Mouse (Mus musculus) forebrain, embryonic 10.5 days (tissue): ENCODE data around the gene Olfr1012. TPM values are rescaled to one million over a fixed set of nuclear protein-coding genes. Genes with fewer than 3 reads are reported as not detected.
"Not testable (repeated sequence)": the region's sequence is repeated elsewhere in the genome, so short reads cannot be mapped to it uniquely, and the experiment has no call there.

Experiments used
- DNase-seq: peaks from one replicate; pipeline ENCODE4 v3.0.0-alpha.2; 2017; ENCODE audit warnings: low spot score; ENCODE audit errors: extremely low spot score
- H3K27ac ChIP-seq: fragments of 300-500 bp; sonication (generic); 2 replicates; pipeline ENCODE4 v1.5.1; 2016; ENCODE audit warnings: mild to moderate bottlenecking
- H3K27me3 ChIP-seq: fragments of 300-500 bp; sonication (generic); 2 replicates; pipeline ENCODE4 v1.6.1; 2016; ENCODE audit warnings: mild to moderate bottlenecking; ENCODE audit not compliant: poor library complexity, severe bottlenecking
- H3K36me3 ChIP-seq: fragments of 300-500 bp; sonication (generic); replicated peaks from 2 replicates; pipeline ENCODE4 v1.6.1; 2016; ENCODE audit warnings: mild to moderate bottlenecking, moderate library complexity
- H3K4me1 ChIP-seq: fragments of 300-500 bp; sonication (generic); 2 replicates; pipeline ENCODE4 v1.6.1; 2016
- H3K4me3 ChIP-seq: fragments of 300-500 bp; sonication (generic); 2 replicates; pipeline ENCODE4 v1.5.1; 2016; ENCODE audit warnings: mild to moderate bottlenecking, moderate library complexity
- H3K9me3 ChIP-seq: fragments of 300-500 bp; sonication (generic); 2 replicates; pipeline ENCODE4 v1.6.1; 2016; ENCODE audit warnings: mild to moderate bottlenecking, moderate library complexity
- WGBS: fragments of 180-500 bp; shearing (Covaris S2); methylation state at CpG from one replicate; pipeline ENCODE4 v1.1.7; 2016; 5-methylcytosine and 5-hydroxymethylcytosine counted together
- polyA plus RNA-seq: library from polyadenylated mRNA; unstranded; fragments of >200 nt; fragmentation: Nextera tagmentation; extraction: Ambion mirVana; gene quantifications from 2 replicates; pipeline ENCODE4 v1.2.1, GENCODE M21; 2016

Olfr1012 gene
- polyA plus RNA-seq = not detected in 2 replicates

DNA sequence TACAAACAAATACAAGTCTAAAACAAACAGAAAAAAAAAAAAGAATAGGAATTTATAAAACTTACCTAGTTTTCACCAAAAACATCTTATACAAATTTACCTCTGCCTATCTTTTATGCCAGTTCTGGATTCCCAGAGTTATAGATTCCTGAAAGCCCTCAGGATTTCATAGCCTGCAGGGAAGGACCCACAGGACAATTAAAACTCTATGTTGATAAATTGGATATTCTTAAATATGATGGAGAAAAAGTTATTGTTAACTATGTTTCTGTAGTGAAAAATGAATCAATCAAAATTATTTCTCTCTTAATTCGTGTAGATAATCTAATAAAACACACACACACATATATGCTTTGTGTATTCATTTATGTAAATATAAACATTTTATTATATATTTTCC lies at the start of gene Olfr1012:
Olfr1012 (minus strand) TSS at position 101 of the 400 bp plus-strand sequence.
- Histone ChIP-seq H3K27me3 (no peaks in the 10 kb centered on the region), H3K4me1 (no peaks in the 10 kb centered on the region)
- 82% methylated on average over 1 of the region's 1 CpGs for WGBS

DNA sequence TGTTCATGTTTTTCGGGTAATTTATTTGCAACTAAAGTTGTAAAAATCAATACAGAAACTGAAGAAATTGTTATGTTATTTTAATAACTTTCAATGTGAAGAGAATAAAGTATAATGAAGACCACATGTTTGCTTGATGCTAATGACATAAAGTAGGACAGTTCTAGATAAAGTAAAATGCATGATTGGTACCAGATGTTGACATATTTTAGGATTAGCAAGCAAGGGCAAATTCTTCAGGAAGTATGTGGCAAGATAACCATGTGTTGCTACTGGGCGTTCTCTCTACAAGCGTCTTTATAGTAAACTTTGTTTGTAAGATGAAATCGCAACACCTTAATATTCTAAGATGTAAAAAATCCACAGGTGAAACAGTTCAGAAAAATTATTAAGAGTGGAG lies 41.9 kb upstream of the Olfr1012 start:
- H3K4me1 ChIP-seq = no peaks in the 10 kb centered on the region
- no peaks in the 10 kb centered on the region for H3K36me3 ChIP-seq
- H3K27ac ChIP-seq = no peak overlapping the region
- no peak for DNase-seq
- H3K9me3 ChIP-seq = no peaks in the 10 kb centered on the region
- WGBS = 79% methylated on average over 4 of the region's 4 CpGs
- no peak overlapping the region for H3K4me3 ChIP-seq
- H3K27me3 ChIP-seq = no peaks in the 10 kb centered on the region

More for the DNA sequence above, at the start of gene Olfr1012:
- Histone ChIP-seq H3K36me3 (no peaks in the 10 kb centered on the region), H3K9me3 (no peaks in the 10 kb centered on the region), H3K27ac (no peak within 1 kb of the TSS), H3K4me3 (no peak within 1 kb of the TSS)
- no peak for DNase-seq

DNA sequence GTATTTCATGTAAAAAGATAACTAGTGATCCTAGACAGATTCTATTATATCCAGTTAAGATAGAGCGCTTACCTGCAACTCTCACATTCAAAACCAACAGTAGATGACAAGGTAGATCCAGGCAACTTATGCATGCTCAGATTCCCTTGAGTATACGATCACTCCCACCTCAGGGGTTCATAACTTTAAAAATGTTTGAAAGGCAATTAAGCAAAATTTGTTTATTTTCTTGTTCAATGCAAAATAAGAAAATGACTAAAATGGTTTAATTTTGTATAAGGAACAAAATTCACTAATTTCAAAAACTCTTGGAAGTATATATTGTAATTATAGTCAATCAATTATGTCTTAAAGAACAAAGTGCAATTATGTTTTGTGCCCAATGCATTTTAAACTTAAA lies 39.9 kb upstream of the Olfr1012 start, which contains the start of gene Olfr1016:
Olfr1016 (minus strand) TSS at position 101 of the 400 bp plus-strand sequence.
- DNase-seq = no peak
- no peaks in the 10 kb centered on the region for H3K27me3 ChIP-seq
- H3K27ac ChIP-seq = no peak within 1 kb of the TSS
- H3K4me1 ChIP-seq = no peaks in the 10 kb centered on the region
- no peaks in the 10 kb centered on the region for H3K9me3 ChIP-seq
- no peaks in the 10 kb centered on the region for H3K36me3 ChIP-seq
- no peak within 1 kb of the TSS for H3K4me3 ChIP-seq
- WGBS = 93% methylated on average over 2 of the region's 2 CpGs

DNA sequence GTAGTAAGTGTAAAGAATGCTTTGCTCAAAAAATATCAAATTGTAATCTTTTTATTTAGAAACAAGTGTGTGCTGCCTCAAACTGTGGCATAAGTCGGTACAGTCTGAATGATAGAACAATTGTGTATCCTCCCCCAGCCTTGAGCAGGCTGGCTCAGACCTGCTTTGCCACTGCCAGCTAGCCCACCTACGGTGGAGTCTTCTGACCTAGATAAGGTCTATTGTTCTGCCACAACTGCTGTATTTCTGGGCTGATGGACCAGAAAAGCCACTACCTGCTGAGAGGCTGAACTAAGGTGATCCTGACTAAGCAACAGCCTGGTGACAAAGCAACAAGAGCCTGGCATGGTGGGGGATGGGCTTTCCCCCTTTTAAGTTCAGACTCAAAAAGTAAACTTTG lies 29.8 kb upstream of the Olfr1012 start:
- WGBS = 24% methylated on average over 2 of the region's 2 CpGs
- H3K9me3 ChIP-seq = no peaks in the 10 kb centered on the region
- no peak overlapping the region for H3K4me3 ChIP-seq
- no peaks in the 10 kb centered on the region for H3K36me3 ChIP-seq
- peaks cover 5% of the 10 kb centered on the region for H3K4me1 ChIP-seq
- H3K27ac ChIP-seq = no peak overlapping the region
- no peaks in the 10 kb centered on the region for H3K27me3 ChIP-seq
- no peak for DNase-seq

DNA sequence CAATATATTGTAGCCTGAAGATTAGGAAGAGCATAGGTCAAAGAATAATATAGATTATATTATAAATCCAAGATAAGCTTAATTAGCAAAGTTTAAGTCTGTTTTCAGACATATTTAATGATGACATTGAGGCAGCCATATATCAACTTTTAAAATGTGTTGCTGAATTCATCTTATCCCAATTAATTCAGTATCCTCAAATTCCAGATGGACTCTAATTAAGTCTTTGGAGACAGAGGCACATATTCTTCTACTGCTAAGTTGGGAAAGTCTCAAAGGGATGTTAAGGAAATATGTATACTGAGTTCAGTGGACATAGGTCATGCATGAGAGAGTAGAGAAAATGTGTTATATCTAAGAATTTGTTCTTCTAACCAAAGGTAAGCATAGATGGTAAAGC lies 19.2 kb upstream of the Olfr1012 start, which contains the start of gene Olfr1015:
Olfr1015 (plus strand) TSS at position 301 of the 400 bp plus-strand sequence.
- Histone ChIP-seq H3K4me3 (no peak within 1 kb of the TSS), H3K36me3 (no peaks in the 10 kb centered on the region), H3K27me3 (no peaks in the 10 kb centered on the region), H3K4me1 (no peaks in the 10 kb centered on the region), H3K27ac (no peak within 1 kb of the TSS), H3K9me3 (no peaks in the 10 kb centered on the region)
- DNase-seq = no peak

DNA sequence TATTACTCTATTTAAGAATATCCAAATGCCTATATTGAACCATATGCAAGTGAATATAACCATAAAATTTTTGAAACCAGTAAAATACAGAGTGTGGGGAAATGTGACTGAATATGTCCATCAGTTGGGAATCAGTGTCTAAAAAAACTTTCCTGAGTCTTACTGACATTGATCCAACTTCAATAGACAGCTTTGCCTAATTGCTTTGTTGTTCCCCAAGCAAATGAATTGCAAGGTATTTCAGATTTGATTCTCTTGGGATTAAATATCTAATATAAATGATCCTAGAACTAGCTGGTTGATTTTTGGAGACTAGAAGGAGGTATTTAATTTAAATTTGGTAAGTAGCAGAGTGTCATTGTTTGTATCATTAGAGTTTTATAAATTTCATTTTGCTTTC lies 9.8 kb upstream of the Olfr1012 start, which contains the start of gene Olfr1014:
Olfr1014 (plus strand) TSS at position 301 of the 400 bp plus-strand sequence.
- Histone ChIP-seq H3K27me3 (no peaks in the 10 kb centered on the region), H3K4me1 (no peaks in the 10 kb centered on the region), H3K27ac (no peak within 1 kb of the TSS), H3K36me3 (no peaks in the 10 kb centered on the region), H3K9me3 (no peaks in the 10 kb centered on the region), H3K4me3 (no peak within 1 kb of the TSS)
- no peak for DNase-seq

DNA sequence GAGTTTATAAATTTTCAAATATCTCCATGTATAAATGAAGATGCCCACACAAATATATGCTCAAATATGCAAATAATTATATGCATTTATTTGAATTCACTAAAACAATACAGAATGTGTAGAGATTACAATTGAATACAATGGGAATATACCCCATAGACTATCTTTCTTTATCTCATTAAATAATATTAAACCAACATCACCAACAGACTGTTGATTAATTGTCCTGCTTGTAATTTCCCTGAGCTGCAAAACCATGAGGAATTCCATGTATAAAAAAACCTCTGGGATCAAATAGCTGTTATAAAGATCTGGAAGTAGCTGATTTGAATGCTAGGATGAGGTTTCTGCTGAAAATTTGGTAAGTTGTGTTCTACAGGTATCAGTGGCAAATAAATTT lies 4.2 kb upstream of the Olfr1012 start, which contains the start of gene Olfr1013:
Olfr1013 (plus strand) TSS at position 301 of the 400 bp plus-strand sequence.
- Histone ChIP-seq H3K4me1 (no peaks in the 10 kb centered on the region), H3K27me3 (no peaks in the 10 kb centered on the region), H3K9me3 (no peaks in the 10 kb centered on the region), H3K27ac (no peak within 1 kb of the TSS), H3K4me3 (no peak within 1 kb of the TSS), H3K36me3 (no peaks in the 10 kb centered on the region)
- no peak for DNase-seq

DNA sequence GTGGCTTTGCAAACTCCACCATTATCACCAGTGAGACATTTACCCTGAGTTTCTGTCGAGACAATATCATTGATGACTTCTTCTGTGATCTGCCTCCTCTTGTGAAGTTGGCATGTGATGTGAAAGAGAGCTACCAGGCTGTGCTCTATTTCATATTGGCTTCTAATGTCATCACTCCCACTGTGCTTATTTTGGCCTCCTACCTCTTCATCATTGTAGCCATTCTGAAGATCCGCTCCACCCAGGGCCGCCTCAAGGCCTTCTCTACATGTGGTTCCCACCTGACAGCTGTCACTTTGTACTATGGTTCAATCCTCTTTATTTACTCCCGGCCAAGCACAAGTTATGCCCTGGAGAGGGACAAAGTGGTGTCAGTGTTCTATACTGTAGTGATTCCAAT lies 8.7 kb downstream of the Olfr1012 start:
- no peak for DNase-seq
- no peaks in the 10 kb centered on the region for H3K4me1 ChIP-seq
- no peak overlapping the region for H3K4me3 ChIP-seq
- WGBS = 85% methylated on average over 4 of the region's 4 CpGs
- H3K27me3 ChIP-seq = no peaks in the 10 kb centered on the region
- H3K9me3 ChIP-seq = no peaks in the 10 kb centered on the region
- no peak overlapping the region for H3K27ac ChIP-seq
- no peaks in the 10 kb centered on the region for H3K36me3 ChIP-seq

DNA sequence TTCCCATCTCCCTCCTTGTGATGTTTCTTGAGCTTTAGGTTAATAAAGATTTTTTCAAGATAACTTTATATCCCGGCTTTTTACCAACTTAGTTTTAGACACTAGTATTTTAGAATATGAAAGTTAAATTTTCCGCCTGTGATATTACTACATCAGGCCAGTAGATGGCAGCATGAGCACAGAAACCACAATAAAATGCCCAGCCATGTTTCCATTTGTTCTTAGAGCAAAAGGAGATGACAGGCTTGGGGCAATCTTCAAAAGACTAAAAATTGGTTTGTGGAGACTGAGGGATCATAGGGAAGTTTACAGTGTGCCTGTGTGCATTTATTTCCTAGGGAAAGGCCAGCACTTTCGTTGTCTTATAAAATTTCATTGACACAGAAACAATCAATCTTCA lies 36.8 kb downstream of the Olfr1012 start:
- no peak overlapping the region for H3K4me3 ChIP-seq
- DNase-seq = no peak
- H3K9me3 ChIP-seq = no peaks in the 10 kb centered on the region
- H3K36me3 ChIP-seq = no peaks in the 10 kb centered on the region
- H3K4me1 ChIP-seq = no peaks in the 10 kb centered on the region
- WGBS = 24% methylated on average over 3 of the region's 3 CpGs
- no peak overlapping the region for H3K27ac ChIP-seq
- no peaks in the 10 kb centered on the region for H3K27me3 ChIP-seq

DNA sequence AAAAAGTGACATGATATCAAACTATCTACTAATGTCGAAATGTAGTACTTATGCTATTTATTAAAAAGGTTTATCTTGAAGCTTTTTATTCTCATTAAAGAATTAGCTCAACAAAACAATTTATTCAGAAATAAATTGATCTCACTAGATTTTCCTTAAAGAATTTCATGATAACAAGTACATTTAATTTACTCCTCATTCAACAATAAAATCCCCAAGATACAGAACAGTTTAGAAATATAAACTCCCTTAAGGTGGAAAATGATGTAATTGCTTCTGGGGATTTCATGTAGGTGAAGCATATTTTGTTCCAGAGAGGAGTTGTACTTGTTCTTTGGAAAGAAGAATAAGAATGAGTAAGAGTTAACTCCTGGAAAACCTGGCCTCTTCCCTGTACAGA lies 47.4 kb downstream of the Olfr1012 start, which contains the start of gene Olfr1009:
Olfr1009 (plus strand) TSS at position 301 of the 400 bp plus-strand sequence.
- WGBS = 95% methylated on average over 1 of the region's 1 CpGs

DNA sequence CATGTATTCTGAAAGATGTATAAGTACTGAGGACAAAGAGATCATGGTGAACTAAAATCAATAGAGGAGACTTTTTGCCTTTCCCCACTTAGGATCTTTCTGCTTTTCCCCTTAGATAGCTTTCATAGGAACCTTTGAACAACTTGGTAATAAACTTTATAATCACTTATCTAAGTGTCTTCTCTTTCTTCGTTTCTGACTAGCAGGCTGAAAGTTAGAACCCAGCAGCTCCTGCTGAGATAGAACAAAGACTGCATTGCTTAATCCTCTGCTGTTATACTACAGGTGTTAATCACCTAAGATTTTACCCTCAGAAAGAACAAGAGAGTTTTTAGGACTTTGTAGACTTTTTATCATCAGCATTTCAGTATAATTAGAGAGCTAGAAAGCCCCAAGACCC lies 51.4 kb downstream of the Olfr1012 start:
- no peaks in the 10 kb centered on the region for H3K4me1 ChIP-seq
- no peak overlapping the region for H3K4me3 ChIP-seq
- H3K27me3 ChIP-seq = no peaks in the 10 kb centered on the region
- DNase-seq = no peak
- no peaks in the 10 kb centered on the region for H3K9me3 ChIP-seq
- WGBS = 31% methylated on average over 1 of the region's 1 CpGs
- no peak overlapping the region for H3K27ac ChIP-seq
- H3K36me3 ChIP-seq = no peaks in the 10 kb centered on the region

More for the DNA sequence above, 47.4 kb downstream of the Olfr1012 start, which contains the start of gene Olfr1009:
- H3K4me3 ChIP-seq = no peak within 1 kb of the TSS
- H3K4me1 ChIP-seq = no peaks in the 10 kb centered on the region
- H3K27ac ChIP-seq = no peak within 1 kb of the TSS
- DNase-seq = no peak
- no peaks in the 10 kb centered on the region for H3K9me3 ChIP-seq
- no peaks in the 10 kb centered on the region for H3K27me3 ChIP-seq
- no peaks in the 10 kb centered on the region for H3K36me3 ChIP-seq

DNA sequence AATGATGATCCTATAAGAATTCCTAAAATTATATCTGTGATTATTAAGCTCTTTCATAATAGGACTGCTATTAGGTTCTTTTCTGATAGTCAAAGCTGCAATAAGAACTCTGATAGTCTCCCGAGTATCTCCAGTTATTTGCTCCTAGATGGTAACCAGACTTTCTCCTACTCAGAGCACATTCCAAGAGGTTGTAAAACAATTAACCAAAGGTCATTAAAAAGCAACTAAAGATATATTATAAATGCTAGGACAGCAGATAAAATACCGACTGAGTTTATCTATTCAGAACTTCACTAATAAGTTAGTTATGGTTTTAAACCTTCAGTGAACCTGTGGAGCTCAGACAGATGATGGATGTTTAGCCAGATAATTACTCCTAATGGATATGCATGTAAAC lies 51.9 kb downstream of the Olfr1012 start:
- H3K27ac ChIP-seq = not testable (repeated sequence)

More for the DNA sequence above, 51.9 kb downstream of the Olfr1012 start:
- not testable (repeated sequence) for H3K36me3 ChIP-seq, H3K4me3 ChIP-seq, DNase-seq, H3K27me3 ChIP-seq, H3K9me3 ChIP-seq, H3K4me1 ChIP-seq
- 80% methylated on average over 2 of the region's 2 CpGs for WGBS
